Mouse (Mus musculus) kidney, postnatal 10 days (tissue): ENCODE measurements around the gene Rhbdl1.

Experiments used
- DNase-seq: peaks from one replicate; pipeline ENCODE4 v3.0.0; 2021; ENCODE audit warnings: mixed read lengths

Rhbdl1 gene

DNA sequence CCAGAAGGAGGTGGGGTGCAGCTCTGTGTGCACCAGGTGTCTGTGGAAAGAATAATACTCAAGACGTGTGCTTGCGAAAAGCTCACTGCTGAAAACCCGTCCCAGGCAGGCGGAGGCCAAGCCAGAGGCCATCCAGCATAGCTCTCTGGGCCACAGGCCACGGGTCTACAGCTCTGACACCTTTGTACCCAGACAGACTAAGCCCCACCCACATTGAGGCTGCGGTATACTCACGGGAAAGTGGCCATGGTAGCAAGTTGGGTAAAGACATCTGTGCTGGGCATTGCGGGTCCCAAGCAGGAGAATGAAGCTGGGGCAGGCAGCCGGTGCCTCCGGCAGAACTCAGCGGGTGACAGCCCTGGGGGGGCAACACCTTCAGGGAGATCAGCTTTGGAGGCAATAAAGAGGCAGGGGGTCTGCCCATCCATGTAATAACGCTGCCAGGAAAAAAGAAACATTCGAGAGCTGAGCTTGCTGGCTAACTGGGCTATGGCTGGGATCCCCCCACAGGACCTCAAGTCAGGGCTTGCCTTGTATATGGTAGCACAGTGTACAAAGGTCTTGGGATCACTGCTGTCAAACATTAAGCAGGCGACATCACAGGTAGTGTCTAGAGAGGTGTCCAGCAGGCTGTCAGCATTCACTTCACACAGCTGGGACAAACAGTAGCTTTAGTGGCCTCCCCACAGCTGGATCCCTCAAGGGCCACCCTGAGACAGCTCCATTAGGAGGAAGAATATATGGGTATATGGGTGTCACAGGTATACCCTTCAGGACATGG is 2.5 kb upstream of the Rhbdl1 start:
- DNase-seq, result peak; percentile 55

DNA sequence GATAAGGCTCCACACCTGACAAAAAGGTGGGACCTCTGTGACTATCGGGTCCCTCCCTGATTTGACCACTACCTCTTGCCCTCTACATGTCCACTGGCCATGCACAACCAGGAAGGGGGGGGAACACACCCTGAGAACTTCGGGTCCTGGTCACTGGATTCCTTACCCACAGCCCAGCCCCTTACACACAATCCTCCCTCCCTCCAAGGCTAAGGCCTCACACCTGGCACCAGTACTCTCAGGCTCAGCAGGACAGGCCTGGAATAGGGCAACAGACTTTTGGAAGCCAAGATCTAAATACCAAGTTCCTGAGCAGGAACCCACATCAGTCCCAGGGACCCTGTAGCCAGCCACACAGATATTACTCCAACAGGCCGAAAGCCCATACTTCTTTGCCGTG is 1.8 kb upstream of the Rhbdl1 start:
- DNase-seq, result peak; percentile 14

DNA sequence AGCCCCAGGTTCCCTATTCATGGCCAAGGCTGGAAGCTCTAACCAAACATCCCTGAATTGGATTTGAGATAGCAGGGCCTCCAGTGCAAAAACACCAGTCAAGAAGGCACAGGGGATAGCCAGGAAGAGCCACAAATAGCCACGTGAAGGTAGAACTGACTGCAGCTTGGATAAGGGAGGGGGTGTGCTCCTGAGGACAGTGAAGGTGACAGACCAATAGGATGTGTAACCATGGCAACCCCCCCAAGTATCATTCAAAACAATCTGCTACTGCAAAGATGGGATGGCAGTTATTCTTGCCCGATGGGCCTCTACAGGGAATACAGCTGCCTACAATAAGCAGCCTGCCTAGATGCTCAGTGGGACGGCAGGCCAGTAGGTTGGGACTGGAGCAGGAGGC is 438 bp upstream of the Rhbdl1 start:
- DNase-seq, result no peak

DNA sequence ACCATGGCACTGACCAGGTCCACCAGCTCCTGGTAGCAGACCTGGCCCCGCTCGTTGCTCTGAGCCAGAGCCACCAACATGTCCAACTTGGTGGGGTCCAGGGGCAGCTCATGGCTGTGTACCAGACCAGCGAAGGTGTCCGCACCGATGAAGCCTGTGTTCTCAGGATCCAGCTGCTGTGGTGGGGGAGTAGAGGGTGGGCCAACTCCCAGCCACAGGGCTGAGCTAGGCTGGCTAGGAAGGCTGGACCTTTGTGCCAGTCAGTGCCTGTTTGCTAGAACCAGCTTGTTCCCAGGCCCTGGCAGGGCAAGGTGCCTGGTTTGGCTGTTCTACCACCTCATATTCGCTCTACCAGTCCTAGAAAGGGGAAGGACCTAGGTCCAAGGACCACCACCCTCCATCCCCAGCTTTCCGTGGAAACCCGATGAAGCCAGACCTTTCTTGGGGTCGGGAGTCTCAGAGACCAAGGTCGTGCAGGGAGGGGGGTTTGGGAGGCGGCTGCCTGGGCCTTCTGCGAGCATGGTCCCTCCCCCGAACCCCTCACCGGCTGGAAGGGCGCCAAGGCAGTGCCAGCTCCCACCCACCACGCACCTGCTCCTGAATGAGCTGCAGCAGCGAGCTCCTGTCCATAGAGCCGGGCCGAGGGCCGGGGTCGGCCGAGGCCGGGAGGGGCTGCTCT is 559 bp downstream of the Rhbdl1 start:
- peak; percentile 56 for DNase-seq

DNA sequence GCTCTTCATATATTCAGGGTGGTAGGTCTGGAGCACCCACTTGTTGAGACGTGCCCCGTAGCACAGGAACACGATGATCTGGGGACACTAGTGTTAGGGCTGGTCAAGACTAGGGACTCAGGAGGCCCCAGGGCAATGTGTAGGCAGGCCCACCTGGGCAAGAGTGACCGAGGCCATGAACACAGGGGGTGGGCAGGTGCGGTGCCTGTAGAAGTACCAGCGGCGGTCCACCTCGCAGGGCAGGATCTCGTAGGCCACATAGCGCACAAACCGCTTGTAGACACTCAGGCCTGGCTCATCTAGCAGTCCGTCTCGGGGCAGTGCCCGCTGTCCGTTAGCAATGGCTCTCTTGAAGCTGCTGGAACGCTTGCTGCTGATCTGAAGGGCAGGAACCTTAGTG is 1.3 kb downstream of the Rhbdl1 start:
- peak; percentile 40 for DNase-seq

DNA sequence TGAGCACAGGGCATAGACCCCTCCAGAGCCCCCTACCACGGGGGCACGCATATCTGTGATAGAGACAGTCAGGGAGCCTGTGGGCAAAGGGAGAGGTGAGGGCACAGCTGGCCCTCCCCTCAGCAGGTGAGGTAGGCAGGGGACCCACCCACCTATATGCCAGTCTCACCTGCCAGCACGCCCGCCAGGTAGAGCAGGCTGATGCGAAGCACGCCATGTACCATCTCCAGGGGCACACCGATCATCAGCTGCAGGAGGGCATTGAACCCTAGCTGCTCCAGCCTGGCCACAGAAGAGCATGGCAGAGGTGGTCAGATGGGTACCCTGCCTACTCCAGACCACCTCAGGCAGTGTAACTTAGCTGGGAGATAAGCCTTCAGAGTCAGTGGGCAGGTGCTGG is 1.8 kb downstream of the Rhbdl1 start:
- DNase-seq, result peak; percentile 43

DNA sequence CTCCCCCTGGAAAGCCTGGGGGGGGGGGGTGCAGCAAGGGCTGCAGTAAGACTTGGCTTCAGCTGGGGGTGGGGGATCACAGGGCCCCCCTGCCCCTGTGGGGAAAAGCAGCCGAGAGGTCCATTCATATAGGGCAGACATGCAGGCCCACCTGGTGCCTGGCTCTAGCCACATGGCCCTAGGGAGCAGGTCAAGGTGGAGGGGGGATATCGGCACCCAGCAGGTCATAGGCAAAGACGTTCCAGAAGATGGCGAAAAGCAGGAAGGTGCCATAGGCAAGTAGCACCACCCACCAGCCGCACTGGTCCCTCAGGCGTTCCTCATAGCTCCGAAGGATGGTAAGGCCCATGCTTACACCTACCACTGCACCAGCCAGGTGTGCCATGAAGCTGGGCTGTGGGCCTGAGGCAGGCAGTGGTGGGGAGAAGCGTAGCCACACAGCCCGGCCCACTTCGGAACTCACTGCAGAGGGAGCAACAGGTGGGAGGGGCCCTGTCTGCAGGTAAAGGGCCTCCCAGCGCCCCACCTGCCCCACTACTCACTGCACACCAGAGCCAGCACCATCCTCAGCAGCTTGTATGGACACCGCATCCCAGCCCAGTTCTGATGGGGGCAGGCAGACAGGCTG is 2.4 kb downstream of the Rhbdl1 start:
- DNase-seq, result peak; percentile 34

DNA sequence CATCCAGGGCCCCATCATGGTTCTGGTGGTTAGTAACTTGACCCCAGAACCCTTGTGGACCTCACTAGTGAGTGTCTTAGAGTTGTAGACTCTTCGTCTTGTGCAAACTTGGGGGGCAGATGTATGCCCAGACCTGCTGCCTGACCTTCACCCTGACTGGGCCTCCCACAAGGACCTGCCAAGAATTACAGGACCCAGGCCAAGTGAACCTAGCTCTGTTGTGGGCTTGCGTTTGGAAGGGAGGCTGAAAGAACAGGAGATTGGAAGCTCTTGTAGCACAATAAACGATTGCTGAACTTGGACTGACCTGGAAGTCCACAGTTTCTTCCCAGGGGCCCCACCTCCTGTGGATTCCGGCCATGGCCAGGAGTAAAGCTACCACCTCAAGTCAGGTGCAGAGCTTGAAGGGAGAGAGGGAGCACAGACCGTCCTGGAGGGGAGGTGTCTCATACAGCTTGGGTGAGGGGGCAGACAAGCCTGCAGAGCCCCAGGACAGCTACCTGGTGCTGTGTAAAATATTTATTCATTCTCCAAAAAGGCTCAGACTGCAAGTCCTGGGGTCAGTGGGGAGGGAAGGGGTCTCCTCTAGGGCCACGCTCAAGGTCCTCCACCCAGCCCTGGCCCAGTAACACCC is 3.0 kb downstream of the Rhbdl1 start:
- DNase-seq, result peak; percentile 58

DNA sequence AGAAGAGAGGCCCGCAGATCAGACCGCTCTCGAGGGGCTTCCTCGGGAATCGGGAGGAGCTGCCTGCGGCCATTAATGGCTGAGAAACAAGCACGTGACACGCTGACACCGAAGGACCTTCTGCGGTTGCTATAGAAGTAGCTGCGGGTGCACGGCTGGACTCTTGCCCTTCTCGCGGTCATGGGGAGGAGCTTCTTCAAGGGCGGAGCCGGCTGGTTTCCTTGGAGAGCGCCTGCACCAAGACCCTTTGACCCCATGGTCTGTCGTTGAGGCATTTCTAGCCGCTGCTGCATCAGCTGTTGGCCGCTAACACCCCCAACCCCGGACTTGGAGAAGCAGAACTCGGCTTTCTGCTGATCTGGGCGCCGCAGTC is 3.8 kb downstream of the Rhbdl1 start, which contains the start of gene Stub1:
Gene Stub1, minus strand, starts transcription at position 114 of the 373 bp plus-strand sequence.
- peak; percentile 97 for DNase-seq

DNA sequence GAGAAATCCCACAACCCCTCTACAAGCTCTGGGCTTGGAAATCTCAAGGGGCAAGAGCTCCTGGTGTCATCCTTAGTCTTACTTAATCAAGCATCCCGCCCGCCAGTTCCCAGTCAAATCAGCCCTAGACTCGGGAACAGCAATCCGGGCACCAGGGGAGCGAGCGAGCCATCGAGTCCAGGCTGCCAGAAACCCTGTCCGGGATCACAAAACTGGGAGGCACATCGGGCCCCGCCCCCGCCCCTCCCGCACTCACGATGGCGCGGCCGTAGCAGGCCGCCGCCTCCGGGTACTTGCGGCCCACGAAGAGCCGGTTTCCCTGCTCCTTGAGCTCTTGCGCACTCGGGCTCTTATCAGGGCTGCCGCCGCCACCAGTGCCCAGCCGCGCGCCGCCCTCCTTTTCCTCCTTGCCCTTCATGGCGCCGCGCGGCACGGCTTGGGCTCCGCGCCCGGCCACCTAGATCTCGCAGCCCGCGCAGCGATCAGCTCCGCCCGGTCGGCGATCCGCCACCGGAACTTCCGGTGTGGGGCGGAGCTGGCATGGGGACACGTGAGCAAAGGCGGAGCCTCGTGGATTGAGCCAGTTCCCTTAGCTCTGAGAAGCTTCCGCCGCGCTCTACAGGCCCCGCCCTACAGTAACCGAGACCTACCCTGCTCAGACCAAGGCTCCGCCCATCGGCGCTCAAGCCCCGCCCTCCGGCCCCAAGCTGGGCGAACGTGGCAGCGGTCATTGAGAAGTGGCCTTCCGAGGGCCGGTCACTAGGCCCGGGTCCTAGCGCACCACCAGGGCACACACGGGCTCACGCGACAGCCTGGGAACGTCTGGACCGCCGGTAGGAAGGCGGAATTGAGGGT is 4.4 kb downstream of the Rhbdl1 start:
- peak; percentile 100 for DNase-seq

DNA sequence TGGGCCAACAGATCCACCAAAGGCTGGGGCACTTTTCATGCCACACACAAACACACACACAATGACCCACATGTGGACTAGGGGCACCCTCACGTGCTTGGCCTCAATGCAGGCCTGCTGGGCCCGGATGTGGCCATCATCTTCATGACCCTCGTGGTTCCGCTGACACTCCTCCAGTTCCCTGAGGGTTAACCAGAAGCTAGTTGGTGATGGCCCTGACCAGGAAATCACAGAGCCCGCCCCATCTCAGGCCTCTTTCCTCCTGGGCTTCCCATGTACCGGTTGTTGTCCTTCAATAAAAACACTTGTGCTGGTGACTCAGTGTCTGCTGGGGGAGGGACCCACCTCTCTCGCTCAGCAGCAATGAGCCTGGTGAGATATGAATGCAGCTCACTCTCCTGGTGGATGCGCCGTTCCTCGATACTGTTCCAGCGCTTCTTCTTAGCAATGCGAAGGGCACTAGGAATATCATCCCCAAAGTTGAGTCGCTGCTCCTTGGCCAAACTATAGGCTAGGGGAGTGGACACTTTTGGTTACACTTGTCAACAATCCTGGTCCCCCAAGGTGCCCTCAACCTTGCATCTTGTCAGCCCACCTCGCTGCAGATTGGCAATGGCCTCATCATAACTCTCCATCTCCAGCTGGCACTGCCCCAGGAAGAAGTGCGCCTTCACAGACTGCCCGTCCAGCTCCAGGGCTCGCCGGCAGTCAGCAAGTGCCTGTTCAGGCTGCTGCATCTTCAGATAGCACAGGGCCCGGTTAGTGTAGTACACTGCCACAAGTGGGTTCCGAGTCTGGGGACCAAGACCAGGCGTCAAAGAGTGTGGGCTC is 5.4 kb downstream of the Rhbdl1 start:
- DNase-seq, result peak; percentile 57

DNA sequence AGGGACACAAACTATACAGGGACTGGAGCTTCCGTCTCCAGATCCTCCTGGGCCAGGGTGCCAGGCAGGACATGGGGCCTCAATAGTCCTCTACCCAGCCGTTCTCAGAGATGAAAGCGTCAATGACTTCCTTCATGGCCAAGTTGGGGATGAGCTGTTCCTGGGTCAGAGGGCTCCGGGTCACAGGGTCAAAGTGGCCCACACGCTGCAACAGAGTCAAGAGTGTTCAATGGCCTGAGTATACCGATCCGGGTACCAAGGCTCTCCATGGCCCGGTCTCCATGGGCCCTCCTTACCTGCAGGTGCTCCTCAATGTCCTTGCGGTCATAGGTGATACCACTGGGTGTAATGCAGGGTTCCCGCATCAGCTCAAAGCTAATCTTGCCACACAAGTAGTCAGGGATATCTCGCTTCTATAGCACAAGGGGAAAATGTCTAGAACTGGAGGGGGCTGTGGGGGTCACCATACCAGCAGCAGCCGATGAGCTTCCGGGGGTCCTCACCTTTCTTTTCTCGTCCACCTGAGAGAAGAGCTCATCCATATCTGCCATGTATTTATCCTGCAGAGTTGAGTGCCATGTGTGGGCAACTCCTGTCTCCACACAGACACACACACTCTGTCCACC is 6.2 kb downstream of the Rhbdl1 start:
- DNase-seq, result peak; percentile 29

DNA sequence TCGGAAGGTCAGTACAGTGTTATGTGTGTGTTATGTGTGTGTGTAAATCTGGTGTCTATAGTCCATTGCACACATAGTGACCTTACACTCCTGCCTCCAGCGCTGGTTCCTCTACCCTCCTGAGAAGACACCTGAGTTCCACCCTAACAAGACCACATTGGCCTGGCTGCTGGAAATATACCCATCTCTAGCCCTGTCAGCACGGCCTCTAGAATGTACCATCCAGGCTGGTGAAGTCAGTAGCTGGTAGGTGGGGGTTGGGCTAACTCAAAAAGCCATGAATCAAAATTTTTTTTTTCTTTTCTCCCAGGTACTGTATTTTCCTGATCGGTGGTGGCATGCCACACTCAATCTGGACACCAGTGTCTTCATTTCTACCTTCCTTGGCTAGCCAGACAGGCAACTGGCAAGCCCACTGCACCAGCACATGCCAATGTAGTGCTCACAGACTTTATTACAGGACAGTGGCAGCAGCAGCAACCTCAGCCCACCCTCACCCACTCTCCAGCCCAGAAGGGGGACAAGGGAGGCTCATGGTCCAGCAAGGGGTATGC is 6.8 kb downstream of the Rhbdl1 start:
- DNase-seq, result peak; percentile 13

DNA sequence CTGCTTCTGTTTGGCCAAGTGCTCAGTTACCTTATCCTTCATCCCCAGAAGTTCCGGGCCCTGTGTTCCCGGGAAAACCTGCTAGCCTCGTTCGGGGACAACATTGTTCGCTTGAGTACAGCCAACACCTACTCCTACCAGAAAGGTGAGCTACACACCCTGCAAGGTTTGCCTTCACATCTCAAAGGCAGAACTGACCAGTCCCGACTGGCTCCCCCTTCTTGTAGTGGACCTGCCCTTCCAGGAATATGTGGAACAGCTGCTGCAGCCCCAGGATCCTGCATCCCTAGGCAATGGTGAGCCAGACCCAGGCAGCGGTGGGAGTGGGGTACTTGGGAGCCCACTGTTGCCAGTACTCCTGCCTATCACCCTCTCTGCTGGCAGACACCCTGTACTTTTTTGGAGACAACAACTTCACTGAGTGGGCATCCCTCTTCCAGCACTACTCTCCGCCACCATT is 7.5 kb downstream of the Rhbdl1 start:
- DNase-seq, result peak; percentile 32

DNA sequence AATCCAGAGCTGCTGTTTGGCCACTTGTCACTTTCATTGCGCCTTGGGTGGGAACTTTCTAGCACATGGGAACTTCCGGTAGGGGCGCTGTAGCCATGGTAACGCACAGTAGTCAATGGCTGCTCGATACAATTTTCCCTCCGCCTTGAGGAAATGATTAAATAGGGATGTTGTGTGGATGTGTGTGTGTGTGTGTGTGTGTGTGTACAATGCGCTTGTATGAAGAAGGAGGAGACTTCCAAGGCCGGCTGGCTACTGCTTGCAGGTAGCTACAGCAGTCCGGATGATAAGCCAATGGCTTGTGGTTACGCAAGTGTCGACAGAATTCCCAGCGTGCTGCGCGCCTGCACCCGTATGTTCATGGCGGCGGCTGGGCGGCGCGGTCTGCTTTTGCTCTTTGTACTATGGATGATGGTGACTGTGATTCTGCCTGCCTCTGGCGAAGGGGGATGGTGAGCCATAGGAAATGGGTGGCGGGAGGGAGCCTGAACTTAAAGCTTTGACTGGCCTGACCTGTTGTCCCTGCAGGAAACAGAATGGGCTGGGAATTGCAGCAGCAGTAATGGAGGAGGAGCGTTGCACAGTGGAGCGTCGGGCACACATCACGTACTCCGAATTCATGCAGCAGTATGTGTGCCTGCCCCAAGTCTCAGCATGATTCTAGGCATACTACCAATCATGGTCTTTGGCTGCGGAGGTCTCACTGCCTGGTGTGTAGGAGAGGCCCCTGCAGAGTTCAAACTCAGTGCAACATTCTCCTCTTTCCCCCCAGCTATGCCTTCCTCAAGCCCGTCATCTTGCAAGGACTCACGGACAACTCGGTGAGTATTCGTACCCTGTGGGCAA is 8.2 kb downstream of the Rhbdl1 start, which contains the start of gene Jmjd8:
Gene Jmjd8, plus strand, starts transcription at position 156 of the 846 bp plus-strand sequence.
- DNase-seq, result peak; percentile 89

DNA sequence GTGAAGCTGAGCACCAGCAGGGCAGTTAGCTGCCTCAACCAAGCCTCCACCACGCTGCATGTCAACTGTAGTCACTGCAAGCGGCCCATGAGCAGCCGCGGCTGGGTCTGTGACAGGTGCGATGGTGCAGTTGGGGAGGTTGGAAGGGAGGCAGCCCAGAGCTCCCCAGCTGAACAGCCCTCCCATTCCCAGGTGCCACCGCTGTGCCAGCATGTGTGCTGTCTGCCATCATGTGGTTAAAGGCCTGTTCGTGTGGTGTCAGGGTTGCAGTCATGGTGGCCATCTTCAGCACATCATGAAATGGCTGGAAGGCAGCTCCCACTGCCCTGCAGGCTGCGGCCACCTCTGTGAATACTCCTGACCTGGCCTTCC is 8.9 kb downstream of the Rhbdl1 start:
- DNase-seq, result peak; percentile 30

DNA sequence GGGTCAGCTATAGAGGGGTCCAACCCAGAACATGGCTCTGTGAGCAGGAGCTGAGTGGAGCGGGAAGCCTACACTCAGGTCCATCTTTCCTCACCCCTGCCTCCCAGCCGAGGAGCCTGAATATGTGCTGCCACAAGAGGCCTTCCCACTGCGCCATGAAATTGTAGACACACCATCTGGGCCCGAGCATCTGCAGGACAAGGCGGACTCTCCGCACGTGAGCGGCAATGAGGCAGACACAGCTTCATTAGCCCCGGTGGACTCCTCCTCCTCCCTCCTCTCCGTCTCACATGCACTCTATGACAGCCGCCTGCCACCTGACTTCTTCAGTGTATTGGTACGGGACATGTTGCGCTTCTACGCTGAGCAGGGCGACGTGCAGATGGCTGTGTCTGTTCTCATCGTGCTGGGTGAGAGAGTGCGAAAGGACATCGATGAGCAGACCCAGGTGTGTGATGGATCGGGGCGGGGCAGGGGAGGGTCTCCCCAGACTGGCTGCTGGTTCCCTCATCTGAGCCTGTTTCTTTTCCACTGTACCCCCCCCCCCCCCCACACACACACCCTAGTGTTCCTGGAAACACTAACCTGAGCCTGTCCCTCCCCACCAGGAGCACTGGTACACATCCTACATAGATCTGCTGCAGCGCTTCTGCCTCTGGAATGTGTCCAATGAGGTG is 9.4 kb downstream of the Rhbdl1 start:
- peak; percentile 25 for DNase-seq

DNA sequence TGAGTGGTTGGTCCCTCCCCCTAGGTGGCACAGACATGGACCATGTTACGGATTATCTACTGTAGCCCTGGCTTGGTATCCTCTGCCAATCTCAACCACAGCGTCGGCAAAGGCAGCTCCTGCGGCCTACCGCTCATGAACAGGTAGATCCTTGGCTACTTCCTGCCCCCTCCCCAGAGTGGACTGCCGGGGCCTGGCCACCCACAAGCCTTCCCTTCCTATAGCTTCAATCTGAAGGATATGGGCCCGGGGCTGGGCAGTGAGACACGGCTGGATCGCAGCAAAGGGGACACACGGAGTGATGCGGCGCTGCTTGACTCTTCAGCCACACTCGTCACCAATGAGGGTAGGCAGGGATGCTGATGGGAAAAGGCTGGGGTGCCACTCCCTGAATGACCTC is 10.1 kb downstream of the Rhbdl1 start:
- DNase-seq, result no peak

DNA sequence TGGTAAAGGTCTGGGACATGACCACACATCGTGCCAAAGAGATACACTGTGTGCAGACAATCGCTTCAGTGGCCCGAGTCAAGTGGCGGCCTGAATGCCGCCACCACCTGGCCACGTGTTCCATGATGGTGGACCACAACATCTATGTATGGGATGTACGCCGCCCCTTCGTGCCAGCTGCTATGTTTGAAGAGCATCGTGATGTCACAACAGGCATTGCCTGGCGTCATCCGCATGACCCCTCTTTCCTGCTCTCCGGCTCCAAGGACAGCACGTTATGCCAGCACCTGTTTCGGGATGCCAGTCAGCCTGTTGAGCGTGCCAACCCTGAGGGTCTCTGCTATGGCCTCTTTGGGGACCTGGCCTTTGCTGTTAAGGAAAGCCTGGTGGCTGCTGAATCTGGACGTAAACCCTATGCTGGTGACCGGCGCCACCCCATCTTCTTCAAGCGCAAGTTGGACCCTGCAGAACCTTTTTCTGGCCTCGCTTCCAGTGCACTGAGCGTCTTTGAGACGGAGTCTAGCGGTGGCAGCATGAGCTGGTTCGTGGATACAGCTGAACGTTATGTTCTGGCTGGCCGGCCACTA is 11.0 kb downstream of the Rhbdl1 start:
- DNase-seq, result no peak
